Mouse (Mus musculus): ENCODE measurements around the gene Bbs4. TPM values are rescaled to one million over a fixed set of nuclear protein-coding genes. Genes with fewer than 3 reads are reported as not detected.

Gene Bbs4
- polyA plus RNA-seq, 1 experiment: 1.2 TPM

DNA sequence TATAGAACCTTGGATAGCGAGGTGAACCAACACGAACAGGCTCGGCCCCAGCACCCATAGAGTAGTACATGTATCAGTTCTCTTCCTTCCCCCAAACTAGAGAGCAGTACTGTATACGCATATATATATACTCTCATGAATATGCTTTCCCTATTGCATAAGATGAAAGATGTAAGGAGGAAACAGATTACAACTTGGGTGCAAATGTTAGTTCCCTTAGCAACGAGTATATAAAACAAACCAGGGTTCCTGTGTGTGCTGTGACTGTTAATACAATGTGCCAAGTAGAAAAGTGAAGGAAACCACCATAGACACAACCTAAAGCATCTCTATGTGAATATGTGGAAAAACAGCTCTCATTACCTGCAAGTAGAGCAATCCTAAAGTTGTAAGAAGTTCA, 23.3 kb downstream of the Bbs4 start:
- TF ChIP-seq POLR2A (IDR thresholded peaks at IDR 0.05; ENCODE audit: low read depth, low read length) (no peak), CTCF (IDR thresholded peaks at IDR 0.05; ENCODE audit: extremely low read depth, insufficient read depth, insufficient read length, insufficient replicate concordance) (no peak)
- Histone ChIP-seq H3K36me3 (ENCODE audit: control insufficient read depth, insufficient read depth, low read length) (peaks cover 2% of the 10 kb centered on the region), H3K4me3 (ENCODE audit: extremely low read depth, insufficient read depth, insufficient read length) (no peak overlapping the region), H3K27me3 (ENCODE audit: control insufficient read depth, insufficient read depth, low read length) (no peaks in the 10 kb centered on the region), H3K27ac (ENCODE audit: insufficient read depth, low read length) (no peak overlapping the region), H3K4me1 (ENCODE audit: control insufficient read depth, insufficient read depth, insufficient read length) (no peaks in the 10 kb centered on the region)
- WGBS: 78% methylated on average over 5 of the region's 5 CpGs
- DNase-seq (ENCODE audit: low read depth in 1 of 2, low spot score in 2 of 2): no peak

- no peaks in the 10 kb centered on the region for H3K27me3 ChIP-seq (ENCODE audit: control insufficient read depth, insufficient read depth, low read length)
- H3K36me3 ChIP-seq (ENCODE audit: control insufficient read depth, insufficient read depth, low read length): peaks cover 27% of the 10 kb centered on the region
- no peak for DNase-seq (ENCODE audit: low read depth in 1 of 2, low spot score in 2 of 2)
- H3K4me1 ChIP-seq (ENCODE audit: control insufficient read depth, insufficient read depth, insufficient read length): no peaks in the 10 kb centered on the region
- no peak overlapping the region for H3K27ac ChIP-seq (ENCODE audit: insufficient read depth, low read length)
- no peak overlapping the region for H3K4me3 ChIP-seq (ENCODE audit: extremely low read depth, insufficient read depth, insufficient read length)
- TF ChIP-seq CTCF (IDR thresholded peaks at IDR 0.05; ENCODE audit: extremely low read depth, insufficient read depth, insufficient read length, insufficient replicate concordance): no peak
- no peak for TF ChIP-seq POLR2A (IDR thresholded peaks at IDR 0.05; ENCODE audit: low read depth, low read length)
Measured at GRCm38 (mm10) chr9:59324351-59324750, 29.0 kb downstream of the Bbs4 start.

GRCm38 (mm10) chr9:59316206-59316605, 37.1 kb downstream of the Bbs4 start:
- DNase-seq (ENCODE audit: low read depth in 1 of 2, low spot score in 2 of 2): no peak
- no peak overlapping the region for H3K27ac ChIP-seq (ENCODE audit: insufficient read depth, low read length)
- no peaks in the 10 kb centered on the region for H3K27me3 ChIP-seq (ENCODE audit: control insufficient read depth, insufficient read depth, low read length)
- peaks cover 29% of the 10 kb centered on the region for H3K36me3 ChIP-seq (ENCODE audit: control insufficient read depth, insufficient read depth, low read length)
- no peak for TF ChIP-seq CTCF (IDR thresholded peaks at IDR 0.05; ENCODE audit: extremely low read depth, insufficient read depth, insufficient read length, insufficient replicate concordance)
- TF ChIP-seq POLR2A (IDR thresholded peaks at IDR 0.05; ENCODE audit: low read depth, low read length): no peak
- WGBS: 87% methylated on average over 3 of the region's 3 CpGs
- no peaks in the 10 kb centered on the region for H3K4me1 ChIP-seq (ENCODE audit: control insufficient read depth, insufficient read depth, insufficient read length)
- H3K4me3 ChIP-seq (ENCODE audit: extremely low read depth, insufficient read depth, insufficient read length): no peak overlapping the region

DNA sequence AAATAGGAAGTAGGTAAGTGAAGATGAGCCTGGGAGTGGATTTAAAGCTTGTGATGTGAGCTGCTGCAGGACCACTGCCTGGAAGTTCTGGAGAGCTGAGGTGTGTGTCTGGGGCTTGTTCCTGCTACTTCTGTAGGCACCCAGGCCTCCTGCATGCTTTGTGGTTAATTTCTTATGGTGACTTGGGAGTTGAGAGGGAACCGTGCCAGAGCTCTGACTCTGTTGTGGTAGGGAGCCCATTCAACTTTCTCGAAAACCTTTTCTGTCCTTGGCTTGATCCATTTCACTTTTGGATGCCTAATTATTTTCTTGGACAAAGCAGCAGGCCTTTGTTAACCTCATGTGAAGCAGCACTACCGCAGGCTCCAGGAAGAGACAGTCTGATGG, 42.0 kb downstream of the Bbs4 start:
- no peak overlapping the region for H3K27ac ChIP-seq (ENCODE audit: insufficient read depth, low read length)
- no peaks in the 10 kb centered on the region for H3K4me1 ChIP-seq (ENCODE audit: control insufficient read depth, insufficient read depth, insufficient read length)
- H3K4me3 ChIP-seq (ENCODE audit: extremely low read depth, insufficient read depth, insufficient read length): no peak overlapping the region
- TF ChIP-seq POLR2A (IDR thresholded peaks at IDR 0.05; ENCODE audit: low read depth, low read length): no peak
- TF ChIP-seq CTCF (IDR thresholded peaks at IDR 0.05; ENCODE audit: extremely low read depth, insufficient read depth, insufficient read length, insufficient replicate concordance): no peak
- peaks cover 40% of the 10 kb centered on the region for H3K36me3 ChIP-seq (ENCODE audit: control insufficient read depth, insufficient read depth, low read length)
- 86% methylated on average over 3 of the region's 3 CpGs for WGBS
- H3K27me3 ChIP-seq (ENCODE audit: control insufficient read depth, insufficient read depth, low read length): no peaks in the 10 kb centered on the region
- DNase-seq (ENCODE audit: low read depth in 1 of 2, low spot score in 2 of 2): no peak

GRCm38 (mm10) chr9:59310582-59311283, 42.6 kb downstream of the Bbs4 start:
- WGBS: 92% methylated on average over 8 of the region's 8 CpGs
- Histone ChIP-seq H3K27me3 (ENCODE audit: control insufficient read depth, insufficient read depth, low read length) (no peaks in the 10 kb centered on the region), H3K36me3 (ENCODE audit: control insufficient read depth, insufficient read depth, low read length) (peaks cover 42% of the 10 kb centered on the region), H3K4me3 (ENCODE audit: extremely low read depth, insufficient read depth, insufficient read length) (no peak overlapping the region), H3K27ac (ENCODE audit: insufficient read depth, low read length) (no peak overlapping the region), H3K4me1 (ENCODE audit: control insufficient read depth, insufficient read depth, insufficient read length) (no peaks in the 10 kb centered on the region)
- no peak for DNase-seq (ENCODE audit: low read depth in 1 of 2, low spot score in 2 of 2)
- TF ChIP-seq POLR2A (IDR thresholded peaks at IDR 0.05; ENCODE audit: low read depth, low read length) (no peak), CTCF (IDR thresholded peaks at IDR 0.05; ENCODE audit: extremely low read depth, insufficient read depth, insufficient read length, insufficient replicate concordance) (no peak)

- Histone ChIP-seq H3K4me3 (ENCODE audit: extremely low read depth, insufficient read depth, insufficient read length) (no peak overlapping the region), H3K36me3 (ENCODE audit: control insufficient read depth, insufficient read depth, low read length) (peaks cover 22% of the 10 kb centered on the region), H3K27ac (ENCODE audit: insufficient read depth, low read length) (no peak overlapping the region), H3K27me3 (ENCODE audit: control insufficient read depth, insufficient read depth, low read length) (no peaks in the 10 kb centered on the region), H3K4me1 (ENCODE audit: control insufficient read depth, insufficient read depth, insufficient read length) (no peaks in the 10 kb centered on the region)
- 66% methylated on average over 2 of the region's 2 CpGs for WGBS
- no peak for DNase-seq (ENCODE audit: low read depth in 1 of 2, low spot score in 2 of 2)
- no peak for TF ChIP-seq POLR2A (IDR thresholded peaks at IDR 0.05; ENCODE audit: low read depth, low read length)
Measured at GRCm38 (mm10) chr9:59307890-59308289, 45.4 kb downstream of the Bbs4 start.

GRCm38 (mm10) chr9:59296419-59296818, 56.9 kb downstream of the Bbs4 start:
- Histone ChIP-seq H3K4me3 (ENCODE audit: extremely low read depth, insufficient read depth, insufficient read length) (no peak overlapping the region), H3K4me1 (ENCODE audit: control insufficient read depth, insufficient read depth, insufficient read length) (no peaks in the 10 kb centered on the region; the same call in 1 of the 2 replicates), H3K27me3 (ENCODE audit: control insufficient read depth, insufficient read depth, low read length) (no peaks in the 10 kb centered on the region), H3K27ac (ENCODE audit: insufficient read depth, low read length) (no peak overlapping the region), H3K36me3 (ENCODE audit: control insufficient read depth, insufficient read depth, low read length) (peaks cover 14% of the 10 kb centered on the region)
- no peak for DNase-seq (ENCODE audit: low read depth in 1 of 2, low spot score in 2 of 2)
- TF ChIP-seq POLR2A (IDR thresholded peaks at IDR 0.05; ENCODE audit: low read depth, low read length): no peak
- 72% methylated on average over 2 of the region's 2 CpGs for WGBS

Data from spleen, adult 2 months (tissue).